Mouse (Mus musculus) MEL (cell line): ENCODE data around the gene Gpld1.

Source experiments
- CTCF ChIP-seq, 3 experiments: IDR thresholded peaks in 2 of 3; conservative IDR thresholded peaks in 1 of 3; 2 replicates each; pipeline ENCODE4 v1.5.1; 2011 to 2012; ENCODE audit warnings: low read length in 3 of 3, low read depth in 2 of 3, mild to moderate bottlenecking in 2 of 3, improper control_type of control experiment in 1 of 3, inconsistent platforms in 1 of 3, mixed read lengths in 1 of 3, moderate library complexity in 1 of 3; ENCODE audit not compliant: control insufficient read depth in 1 of 3, insufficient read depth in 1 of 3, poor library complexity in 1 of 3, severe bottlenecking in 1 of 3
- MXI1 ChIP-seq: IDR thresholded peaks from 2 replicates; pipeline ENCODE4 v1.6.1; 2011; ENCODE audit warnings: mild to moderate bottlenecking, low read depth, low read length, improper control_type of control experiment
- POLR2A ChIP-seq, 2 experiments: IDR thresholded peaks; 2 replicates each; pipeline ENCODE4 v1.6.1; 2011 to 2012; ENCODE audit warnings: low read length in 2 of 2, mild to moderate bottlenecking in 2 of 2, control low read depth in 1 of 2, improper control_type of control experiment in 1 of 2, low read depth in 1 of 2, moderate library complexity in 1 of 2; ENCODE audit not compliant: control insufficient read depth in 1 of 2, insufficient read depth in 1 of 2, poor library complexity in 1 of 2
- SIN3A ChIP-seq: IDR thresholded peaks from 2 replicates; pipeline ENCODE4 v1.6.1; 2012; ENCODE audit warnings: low read length, improper control_type of control experiment, inconsistent platforms

- TF ChIP-seq POLR2A (IDR thresholded peaks at IDR 0.05; ENCODE audit: control insufficient read depth in 1 of 2, insufficient read depth in 1 of 2, low read depth in 1 of 2, low read length in 2 of 2, poor library complexity in 1 of 2) (no peak), CTCF (IDR thresholded peaks at IDR 0.05 in 2 of 3, conservative IDR thresholded peaks at IDR 0.05 in 1 of 3; ENCODE audit: control insufficient read depth in 1 of 3, insufficient read depth in 1 of 3, low read depth in 2 of 3, low read length in 3 of 3, poor library complexity in 1 of 3, severe bottlenecking in 1 of 3) (no peak), SIN3A (no peak), MXI1 (no peak)
Measured at GRCm38 (mm10) chr13:24999538-24999937, 56.6 kb downstream of the Gpld1 start.
